Mouse (Mus musculus) stomach, adult 2 months (tissue): ENCODE results near the gene Cyp2j5. TPM values are rescaled to one million over a fixed set of nuclear protein-coding genes. Genes with fewer than 3 reads are reported as not detected.

ENCODE experiments used
- polyA plus RNA-seq: library from polyadenylated mRNA; depleted of rRNA; stranded (reverse); fragments of >200 nt; gene quantifications from 2 replicates; pipeline ENCODE4 v1.2.3, GENCODE M21; 2012; rRNA removed

Gene Cyp2j5
- polyA plus RNA-seq: not detected in 2 replicates

DNA sequence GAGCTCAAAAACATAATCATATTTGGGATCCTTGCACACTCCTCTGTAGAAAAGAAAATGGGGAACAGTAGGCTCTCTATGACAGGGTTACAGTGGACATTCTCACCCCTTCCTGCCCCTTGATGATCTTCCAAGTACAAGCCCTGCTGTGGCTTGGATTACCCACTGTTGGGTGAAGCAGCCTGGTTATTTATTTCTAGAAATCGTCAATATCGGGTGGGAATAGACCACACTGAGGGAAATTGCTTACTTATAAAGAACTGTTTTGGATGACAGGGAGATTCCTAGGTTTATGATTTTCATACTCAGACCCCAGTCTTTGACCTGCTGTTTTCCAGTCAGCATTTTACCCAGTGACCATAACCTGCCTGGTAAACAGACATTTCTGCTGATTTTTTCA is at the start of gene Cyp2j5:
TSS of gene Cyp2j5 (minus strand) at position 164 of the 400 bp plus-strand sequence.

DNA sequence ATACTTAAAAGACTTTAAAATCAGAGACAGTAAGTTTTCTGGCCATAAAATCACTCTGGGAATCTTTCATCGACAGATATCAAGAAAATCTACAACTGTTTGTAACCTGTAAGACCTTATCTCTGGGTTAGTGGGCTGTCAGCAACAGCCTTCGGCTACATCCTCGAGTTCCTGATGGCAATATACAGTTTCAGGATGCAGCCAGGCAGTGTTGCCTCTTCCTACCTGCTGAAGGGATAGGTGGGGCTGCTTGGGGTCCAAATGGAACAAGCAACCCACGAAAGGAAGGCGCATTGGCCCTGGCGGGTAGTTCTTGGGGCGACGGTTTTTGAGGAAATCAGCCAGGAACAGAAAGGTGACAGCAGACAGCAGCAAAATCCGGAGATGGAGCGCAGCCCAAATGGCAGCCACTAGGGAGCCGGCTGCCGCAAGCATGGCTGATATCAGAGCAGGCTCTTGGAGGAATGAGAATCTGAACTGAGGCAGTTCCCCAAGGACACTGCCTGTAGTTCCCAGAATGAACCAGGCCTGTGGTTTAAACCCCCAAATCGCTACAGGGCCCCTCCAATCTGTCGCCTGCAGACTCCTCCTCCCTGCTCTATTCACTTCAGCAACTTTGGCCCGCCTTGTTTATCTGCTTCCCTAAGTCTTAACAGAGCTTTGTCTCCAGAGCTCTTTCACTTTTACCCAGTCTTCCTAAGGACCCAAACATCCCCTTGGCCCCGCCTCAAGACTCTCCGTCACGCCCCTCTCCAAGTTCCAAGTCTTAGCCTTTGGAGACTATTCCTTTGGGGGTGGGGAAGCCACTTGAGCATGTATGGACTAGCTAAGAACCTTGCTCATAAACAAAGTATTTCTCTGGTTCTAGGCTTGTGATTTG is 72.8 kb downstream of the Cyp2j5 start, which contains the start of gene Cyp2j9:
TSS of gene Cyp2j9 (minus strand) at position 668 of the 880 bp plus-strand sequence.

Other genes with a start within 250 kb of the Cyp2j5 start
- not detected in 2 replicates for gene Cyp2j8, start 156.8 kb downstream of the Cyp2j5 start, polyA plus RNA-seq
- 8.4 and 9.1 TPM in 2 replicates for gene Cyp2j6, start 110.5 kb downstream of the Cyp2j5 start, polyA plus RNA-seq
- 0.80 and 2.2 TPM in 2 replicates for gene Cyp2j9, start 72.6 kb downstream of the Cyp2j5 start, polyA plus RNA-seq
- gene Gm12695, start 121.0 kb upstream of the Cyp2j5 start, polyA plus RNA-seq: not detected in 2 replicates